Mouse (Mus musculus): ENCODE measurements around the gene Olfr71. TPM values are rescaled to one million over a fixed set of nuclear protein-coding genes. Genes with fewer than 3 reads are reported as not detected.
A peak's percentile ranks its signal among the peaks of the same experiment; 100 is the strongest.

Gene Olfr71
- polyA plus RNA-seq, 1 experiment from 2014 or later = not detected

DNA sequence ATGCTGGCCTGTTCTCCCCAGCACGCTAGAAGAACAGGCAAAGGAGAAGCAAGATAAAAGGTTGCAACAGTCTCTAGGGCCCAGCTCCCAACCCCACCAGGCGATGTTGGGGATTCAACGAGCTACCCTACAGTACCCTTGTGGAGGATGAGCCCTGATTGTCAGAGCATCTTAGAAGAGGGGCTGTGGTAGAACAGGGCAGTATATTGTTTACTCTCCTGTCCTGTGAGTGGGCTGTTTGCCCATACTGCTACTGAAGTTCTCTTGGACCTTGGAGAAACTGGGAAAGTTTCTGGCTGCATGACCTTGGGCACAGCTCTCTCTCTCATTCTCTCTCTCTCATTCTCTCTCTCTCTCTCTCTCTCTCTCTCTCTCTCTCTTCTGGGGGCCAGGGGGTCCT is 19.1 kb upstream of the Olfr71 start:
- Histone ChIP-seq H3K27me3 (no peaks in the 10 kb centered on the region), H3K27ac (no peak overlapping the region), H3K36me3 (no peaks in the 10 kb centered on the region), H3K4me2 (replicated peaks) (no peak overlapping the region), H3K4me1 (no peaks in the 10 kb centered on the region), H3K9ac (no peak overlapping the region), H3K4me3 (no peak overlapping the region), H3K9me3 (replicated peaks) (no peaks in the 10 kb centered on the region)
- 83% methylated on average over 3 of the region's 3 CpGs for WGBS
- no peak for ATAC-seq (ENCODE audit: low FRiP score)

DNA sequence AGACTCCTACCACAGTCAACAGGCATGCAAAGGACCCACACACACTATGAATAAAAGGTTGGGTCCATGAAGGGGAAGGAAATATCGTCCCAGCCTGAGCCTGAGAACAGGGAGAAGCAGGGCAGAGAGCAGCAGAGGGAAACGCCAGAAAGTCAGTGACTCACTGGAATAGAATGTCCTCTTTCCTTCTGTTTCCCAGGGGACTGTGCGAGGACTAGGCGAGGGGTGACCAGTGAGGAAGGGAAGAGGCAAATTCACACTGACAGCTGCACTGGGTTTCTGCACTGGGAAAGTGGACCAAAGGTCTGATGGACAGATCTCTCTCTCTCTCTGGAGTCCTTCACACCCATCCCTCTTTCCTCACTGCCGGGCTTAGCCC is 18.5 kb upstream of the Olfr71 start:
- 76% methylated on average over 5 of the region's 5 CpGs for WGBS
- Histone ChIP-seq H3K36me3 (no peaks in the 10 kb centered on the region), H3K9me3 (replicated peaks) (no peaks in the 10 kb centered on the region), H3K9ac (no peak overlapping the region), H3K4me2 (replicated peaks) (no peak overlapping the region), H3K27ac (no peak overlapping the region), H3K4me1 (no peaks in the 10 kb centered on the region), H3K4me3 (no peak overlapping the region), H3K27me3 (no peaks in the 10 kb centered on the region)
- ATAC-seq (ENCODE audit: low FRiP score) = no peak

DNA sequence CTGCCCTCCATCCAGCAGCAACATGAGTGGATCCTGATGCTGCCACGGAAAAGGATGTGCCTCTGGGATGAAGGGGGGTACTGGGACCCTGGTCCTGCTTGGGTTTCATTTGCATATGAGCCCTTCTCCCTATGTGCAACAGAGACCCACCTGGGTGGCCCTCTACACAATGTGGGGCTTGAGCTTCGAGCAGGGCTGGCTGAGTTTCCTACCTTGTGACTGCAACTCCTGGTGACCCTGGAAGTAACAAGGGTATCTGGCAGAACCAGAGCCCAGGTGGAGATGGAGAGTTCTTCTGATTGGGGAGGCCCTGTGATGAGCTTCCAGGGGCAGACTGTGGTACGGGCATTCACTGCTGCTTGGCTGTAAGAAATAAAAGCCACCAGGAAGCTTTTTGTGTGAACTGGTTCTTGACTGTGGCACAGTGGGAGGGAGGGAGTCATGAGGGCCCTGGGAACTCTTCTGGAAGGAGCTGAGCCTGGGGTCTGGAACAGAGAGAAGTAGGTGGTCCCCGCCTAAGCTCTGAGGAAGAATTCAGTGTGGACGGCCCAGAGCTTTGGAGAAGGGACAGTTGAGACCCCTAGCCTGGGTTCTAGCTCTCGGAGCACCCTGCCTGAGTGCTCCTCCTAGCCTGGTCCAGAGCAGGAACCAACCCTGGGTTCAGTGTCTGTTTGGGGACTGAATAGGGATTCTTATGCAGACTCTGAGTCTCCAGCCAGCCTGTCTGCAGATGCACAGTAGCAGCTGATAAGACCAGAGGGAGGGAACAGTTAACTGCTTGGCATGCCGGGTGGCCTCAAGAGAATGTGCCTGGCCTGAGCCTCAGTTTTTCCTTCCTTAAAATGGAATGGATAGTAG is 17.9 kb upstream of the Olfr71 start:
- ATAC-seq (ENCODE audit: low FRiP score) = no peak
- 70% methylated on average over 7 of the region's 7 CpGs for WGBS
- no peaks in the 10 kb centered on the region for H3K36me3 ChIP-seq
- H3K4me1 ChIP-seq = no peaks in the 10 kb centered on the region
- no peak overlapping the region for H3K9ac ChIP-seq
- H3K9me3 ChIP-seq (replicated peaks) = no peaks in the 10 kb centered on the region
- no peak overlapping the region for H3K4me3 ChIP-seq
- no peak overlapping the region for H3K27ac ChIP-seq
- no peak overlapping the region for H3K4me2 ChIP-seq (replicated peaks)
- H3K27me3 ChIP-seq = no peaks in the 10 kb centered on the region

DNA sequence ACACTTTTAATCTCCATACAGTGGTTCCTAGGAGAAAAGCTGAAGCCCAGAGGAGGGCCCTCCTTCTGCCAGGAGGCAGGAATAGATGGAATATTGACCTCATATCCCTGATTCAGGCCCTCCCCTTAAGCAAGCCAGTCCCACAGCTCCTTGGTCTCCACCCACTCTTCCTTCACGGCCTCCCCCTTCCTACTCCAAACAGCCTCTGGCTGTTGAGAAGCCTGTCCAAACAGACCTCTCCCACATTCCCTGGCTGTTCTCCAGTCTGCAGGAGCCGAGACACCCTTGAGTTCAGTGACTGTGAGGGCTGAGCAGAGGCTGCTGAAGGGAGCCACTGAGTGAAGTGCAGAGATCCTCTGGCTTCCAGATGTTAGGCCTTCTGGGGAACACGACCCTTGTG is 16.9 kb upstream of the Olfr71 start, which contains the start of gene Hrct1:
TSS of gene Hrct1 (plus strand) at position 194 of the 400 bp plus-strand sequence.
- 64% methylated on average over 3 of the region's 3 CpGs for WGBS
- H3K4me3 ChIP-seq = no peak within 1 kb of the TSS
- no peaks in the 10 kb centered on the region for H3K9me3 ChIP-seq (replicated peaks)
- H3K27ac ChIP-seq = no peak within 1 kb of the TSS
- no peaks in the 10 kb centered on the region for H3K4me1 ChIP-seq
- no peak for ATAC-seq (ENCODE audit: low FRiP score)
- no peak within 1 kb of the TSS for H3K9ac ChIP-seq
- H3K4me2 ChIP-seq (replicated peaks) = no peak within 1 kb of the TSS
- H3K27me3 ChIP-seq = no peaks in the 10 kb centered on the region
- H3K36me3 ChIP-seq = no peaks in the 10 kb centered on the region

DNA sequence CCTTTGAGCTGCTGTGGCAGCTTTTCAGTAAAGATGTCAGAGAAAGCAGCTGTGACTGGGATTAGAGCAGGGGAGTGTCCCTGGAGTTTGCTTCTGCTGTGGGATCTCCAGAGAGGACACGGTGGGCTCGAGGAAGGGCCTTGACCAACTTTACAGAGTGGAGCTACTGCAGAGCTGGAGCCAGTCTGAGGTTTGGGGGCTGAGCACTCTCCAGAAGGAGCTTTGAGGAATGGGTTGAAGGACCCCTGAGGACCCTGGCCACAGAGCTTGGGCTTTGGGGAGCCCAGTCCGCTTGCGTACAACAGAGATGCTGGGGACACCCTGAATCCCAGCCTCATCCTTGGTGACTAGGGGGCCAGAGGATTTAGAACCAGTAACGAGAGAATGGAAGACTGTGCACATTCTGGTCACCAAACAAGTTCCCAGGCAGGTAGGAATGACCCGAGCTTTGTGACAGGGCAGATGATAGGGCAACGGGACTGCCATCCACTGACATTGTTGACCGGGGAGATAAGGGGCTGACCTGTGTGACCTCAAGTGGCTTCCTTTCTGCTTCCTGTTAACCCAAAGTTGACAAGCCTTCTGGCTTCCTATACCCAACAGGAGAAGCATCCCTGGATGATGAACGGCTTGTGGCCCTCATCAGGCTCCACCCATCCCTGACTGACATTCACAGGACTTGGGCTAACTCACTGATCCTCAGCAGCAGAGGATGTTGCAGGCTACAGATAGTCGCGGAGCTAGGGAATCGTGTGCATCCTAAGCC is 16.4 kb upstream of the Olfr71 start:
- H3K4me3 ChIP-seq = no peak overlapping the region
- no peaks in the 10 kb centered on the region for H3K27me3 ChIP-seq
- H3K9ac ChIP-seq = no peak overlapping the region
- H3K4me2 ChIP-seq (replicated peaks) = no peak overlapping the region
- H3K27ac ChIP-seq = no peak overlapping the region
- H3K9me3 ChIP-seq (replicated peaks) = no peaks in the 10 kb centered on the region
- H3K36me3 ChIP-seq = no peaks in the 10 kb centered on the region
- 77% methylated on average over 12 of the region's 12 CpGs for WGBS
- ATAC-seq (ENCODE audit: low FRiP score) = no peak
- H3K4me1 ChIP-seq = no peaks in the 10 kb centered on the region

DNA sequence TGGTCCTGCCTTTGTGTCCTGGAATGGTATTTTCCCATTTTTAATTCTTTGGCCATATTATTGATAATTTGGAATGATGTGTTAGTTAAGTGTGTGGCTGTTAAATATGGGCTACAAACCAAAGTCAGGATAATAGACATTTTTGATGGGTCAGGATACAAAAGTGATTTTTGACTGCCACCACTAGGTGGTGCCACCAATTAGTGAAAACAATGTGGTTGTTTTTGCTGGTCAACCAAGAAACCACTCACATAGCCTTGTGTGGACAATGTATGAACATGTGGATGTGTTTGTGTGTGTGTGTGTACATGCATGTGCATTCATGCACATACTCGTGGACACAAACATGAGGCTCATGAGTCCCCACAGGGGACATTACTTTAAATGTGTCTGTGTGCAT is 14.7 kb upstream of the Olfr71 start:
- 35% methylated on average over 1 of the region's 1 CpGs for WGBS
- no peak overlapping the region for H3K9ac ChIP-seq
- H3K4me1 ChIP-seq = 0 out of 2 replicates have a peak, but pooled peaks cover 4% of the 10 kb centered on the region
- no peaks in the 10 kb centered on the region for H3K9me3 ChIP-seq (replicated peaks)
- H3K4me3 ChIP-seq = no peak overlapping the region
- H3K27ac ChIP-seq = no peak overlapping the region
- H3K36me3 ChIP-seq = no peaks in the 10 kb centered on the region
- ATAC-seq (ENCODE audit: low FRiP score) = no peak
- no peak overlapping the region for H3K4me2 ChIP-seq (replicated peaks)
- no peaks in the 10 kb centered on the region for H3K27me3 ChIP-seq

DNA sequence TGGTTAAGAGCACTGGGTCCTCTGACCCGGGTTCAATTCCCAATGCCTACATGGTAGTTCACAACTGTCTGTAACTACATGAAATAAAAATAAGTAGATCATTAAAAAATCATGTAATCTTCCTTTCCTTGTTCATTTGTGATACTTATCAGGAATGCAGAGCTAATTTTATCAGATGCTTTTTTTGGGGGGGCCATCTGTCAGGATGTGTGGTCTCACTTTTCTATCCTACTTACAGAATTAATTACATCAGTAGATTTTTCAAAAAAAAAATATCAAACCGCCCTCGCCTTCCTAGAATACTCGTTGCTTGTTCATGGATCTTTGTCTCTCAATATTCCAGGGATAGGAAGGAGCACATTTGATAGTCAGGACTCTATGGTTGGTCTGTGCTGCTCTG is 12.1 kb upstream of the Olfr71 start:
- H3K27me3 ChIP-seq = no peaks in the 10 kb centered on the region
- 0 out of 2 replicates have a peak, but pooled peaks cover 4% of the 10 kb centered on the region for H3K9me3 ChIP-seq (replicated peaks)
- no peak for ATAC-seq (ENCODE audit: low FRiP score)
- WGBS = 90% methylated on average over 4 of the region's 4 CpGs
- H3K4me2 ChIP-seq (replicated peaks) = no peak overlapping the region
- H3K27ac ChIP-seq = no peak overlapping the region
- 0 out of 2 replicates have a peak, but pooled peaks cover 4% of the 10 kb centered on the region for H3K4me1 ChIP-seq
- no peaks in the 10 kb centered on the region for H3K36me3 ChIP-seq
- no peak overlapping the region for H3K4me3 ChIP-seq
- H3K9ac ChIP-seq = no peak overlapping the region

DNA sequence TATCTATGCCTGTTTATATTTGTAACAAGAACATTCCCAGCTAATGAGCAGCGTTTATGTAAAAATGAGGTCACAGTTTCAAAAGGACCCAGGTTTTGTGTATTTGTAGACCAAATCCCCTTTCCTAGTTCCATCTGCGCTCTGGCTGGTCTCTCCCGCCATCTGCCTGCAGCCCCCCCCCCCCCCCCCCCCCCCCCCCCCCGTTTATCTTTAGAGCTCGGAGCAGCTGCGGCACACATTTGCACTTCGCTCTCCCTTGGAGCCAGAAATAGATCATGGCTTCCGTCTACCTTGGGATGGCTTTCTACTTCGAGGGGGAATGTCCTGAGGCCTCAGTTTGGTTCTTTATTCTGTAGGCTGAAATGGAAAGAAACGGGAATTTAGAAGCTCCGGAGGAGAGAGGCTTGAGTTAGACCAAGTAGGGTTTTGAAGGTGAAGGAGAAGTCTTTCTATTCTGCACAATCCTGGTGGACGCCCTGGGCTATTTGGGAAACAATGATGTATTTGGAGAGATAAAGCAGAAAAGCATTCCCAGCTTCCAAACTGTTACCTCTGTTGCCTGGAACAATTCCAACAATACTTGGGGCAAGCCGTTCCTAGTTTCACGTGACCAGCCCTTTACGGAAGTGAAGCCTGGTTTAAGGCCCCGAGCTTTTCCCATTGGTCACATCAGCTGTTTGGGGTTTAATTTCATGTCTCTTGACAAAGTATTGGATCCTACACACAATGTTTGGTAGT is 10.6 kb upstream of the Olfr71 start:
- H3K27ac ChIP-seq = peak overlapping the region; percentile 13; the same call in 1 of the 2 replicates
- H3K9me3 ChIP-seq (replicated peaks) = 0 out of 2 replicates have a peak, but pooled peaks cover 4% of the 10 kb centered on the region
- no peak overlapping the region for H3K4me2 ChIP-seq (replicated peaks)
- no peak for ATAC-seq (ENCODE audit: low FRiP score)
- H3K9ac ChIP-seq = no peak overlapping the region
- no peaks in the 10 kb centered on the region for H3K36me3 ChIP-seq
- H3K27me3 ChIP-seq = no peaks in the 10 kb centered on the region
- 60% methylated on average over 14 of the region's 16 CpGs for WGBS
- H3K4me3 ChIP-seq = no peak overlapping the region
- 0 out of 2 replicates have a peak, but pooled peaks cover 4% of the 10 kb centered on the region for H3K4me1 ChIP-seq

DNA sequence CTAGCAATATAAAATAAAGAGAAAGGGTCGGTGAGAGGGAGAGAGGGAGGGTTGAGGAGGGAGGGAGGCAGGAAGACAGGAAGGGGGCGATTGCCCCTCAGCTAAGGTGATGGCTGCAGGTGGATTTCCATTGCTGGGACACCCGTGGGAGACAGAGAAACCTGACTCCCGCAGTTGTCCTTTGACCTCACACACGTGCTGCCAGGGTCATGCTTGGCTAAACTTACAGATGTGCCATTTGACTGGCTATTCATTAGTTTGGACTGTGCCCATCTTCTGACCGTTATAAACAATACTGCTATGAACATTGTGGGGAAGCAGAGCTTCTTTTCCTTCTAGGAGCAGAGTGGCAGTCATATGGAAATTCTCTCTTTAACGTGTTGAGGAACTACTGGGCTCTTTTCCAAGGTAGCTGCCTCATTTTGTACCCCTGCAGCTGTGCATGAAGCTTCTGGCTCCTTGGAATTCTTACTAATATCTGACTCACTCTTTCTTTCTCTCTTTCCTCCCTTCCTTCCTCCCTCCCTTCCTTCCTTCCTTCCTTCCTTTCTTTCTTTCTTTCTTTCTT is 3.7 kb upstream of the Olfr71 start:
- Histone ChIP-seq H3K27me3 (no peaks in the 10 kb centered on the region), H3K27ac (no peak overlapping the region), H3K9me3 (replicated peaks) (0 out of 2 replicates have a peak, but pooled peaks cover 4% of the 10 kb centered on the region), H3K36me3 (no peaks in the 10 kb centered on the region), H3K4me2 (replicated peaks) (no peak overlapping the region), H3K4me3 (no peak overlapping the region), H3K4me1 (no peaks in the 10 kb centered on the region), H3K9ac (no peak overlapping the region)
- no peak for ATAC-seq (ENCODE audit: low FRiP score)
- 41% methylated on average over 7 of the region's 7 CpGs for WGBS

DNA sequence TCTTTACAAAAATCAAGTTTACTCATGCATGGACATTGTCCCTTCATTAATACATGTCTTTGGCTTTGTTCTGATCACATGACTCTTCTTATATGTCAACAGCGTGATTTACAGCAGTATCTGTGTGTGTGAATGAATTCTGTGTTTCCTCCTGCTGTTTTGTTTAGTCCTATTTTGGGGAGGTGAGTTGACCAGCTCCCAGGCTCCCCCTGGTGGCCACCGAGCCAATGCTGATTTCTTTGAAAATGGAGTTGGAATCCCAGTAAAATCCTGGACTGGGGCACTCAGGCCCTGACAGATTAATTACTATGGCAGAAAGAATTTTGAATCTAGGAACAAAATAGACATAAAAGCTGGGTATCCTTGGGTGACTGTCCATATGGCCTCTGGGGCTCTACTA is 1.8 kb upstream of the Olfr71 start:
- Histone ChIP-seq H3K4me3 (no peak overlapping the region), H3K36me3 (no peaks in the 10 kb centered on the region), H3K27me3 (no peaks in the 10 kb centered on the region), H3K9me3 (replicated peaks) (no peaks in the 10 kb centered on the region), H3K4me1 (no peaks in the 10 kb centered on the region), H3K4me2 (replicated peaks) (no peak overlapping the region), H3K9ac (no peak overlapping the region), H3K27ac (no peak overlapping the region)
- 3% methylated on average over 2 of the region's 2 CpGs for WGBS
- no peak for ATAC-seq (ENCODE audit: low FRiP score)

DNA sequence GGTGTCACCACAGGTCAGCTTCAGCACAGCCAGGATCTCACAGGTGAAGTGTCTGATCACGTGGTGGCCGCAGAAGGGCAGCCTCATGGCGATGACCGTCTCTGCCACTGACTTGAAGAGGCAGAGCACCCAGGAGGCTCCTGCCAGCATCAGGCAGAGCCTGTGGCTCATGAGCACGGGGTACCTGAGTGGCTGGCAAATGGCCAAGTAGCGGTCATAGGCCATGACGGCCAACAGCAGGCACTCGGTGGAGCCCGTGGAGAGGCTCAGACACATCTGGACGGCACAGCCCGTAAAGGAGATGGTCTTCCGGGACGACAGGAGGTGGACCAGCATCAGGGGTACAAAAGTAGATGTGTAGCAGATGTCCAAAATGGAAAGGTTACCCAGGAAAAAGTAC is 4.1 kb downstream of the Olfr71 start:
- H3K4me3 ChIP-seq = no peak overlapping the region
- WGBS = 85% methylated on average over 13 of the region's 13 CpGs
- H3K36me3 ChIP-seq = no peaks in the 10 kb centered on the region
- H3K9ac ChIP-seq = no peak overlapping the region
- no peaks in the 10 kb centered on the region for H3K4me1 ChIP-seq
- H3K4me2 ChIP-seq (replicated peaks) = no peak overlapping the region
- no peaks in the 10 kb centered on the region for H3K27me3 ChIP-seq
- H3K27ac ChIP-seq = no peak overlapping the region
- ATAC-seq (ENCODE audit: low FRiP score) = no peak
- H3K9me3 ChIP-seq (replicated peaks) = no peaks in the 10 kb centered on the region

DNA sequence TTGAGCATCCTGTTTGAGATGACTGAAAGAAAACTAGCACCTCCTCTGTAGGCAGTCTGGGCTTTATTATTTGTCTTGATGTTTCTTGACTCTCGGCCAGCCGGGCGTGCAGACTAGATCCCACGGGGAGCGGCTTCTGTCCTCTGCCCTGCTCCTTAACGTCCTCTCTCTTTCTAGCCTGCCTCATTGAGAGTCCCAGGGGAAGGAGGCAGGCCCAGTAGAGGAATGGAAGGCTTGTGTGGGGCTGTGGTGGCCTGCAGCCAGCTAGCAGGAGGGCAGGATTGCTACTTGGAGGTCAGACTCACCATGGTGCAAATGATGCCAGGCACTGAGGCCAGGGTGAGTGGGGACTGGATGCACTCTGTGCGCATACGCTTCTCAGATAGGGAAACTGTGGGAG is 6.2 kb downstream of the Olfr71 start:
- 81% methylated on average over 8 of the region's 8 CpGs for WGBS
- H3K4me2 ChIP-seq (replicated peaks) = no peak overlapping the region
- ATAC-seq (ENCODE audit: low FRiP score) = no peak

More for the DNA sequence above, 6.2 kb downstream of the Olfr71 start:
- no peaks in the 10 kb centered on the region for H3K36me3 ChIP-seq
- no peaks in the 10 kb centered on the region for H3K27me3 ChIP-seq
- no peaks in the 10 kb centered on the region for H3K4me1 ChIP-seq
- no peak overlapping the region for H3K27ac ChIP-seq
- no peak overlapping the region for H3K4me3 ChIP-seq
- H3K9me3 ChIP-seq (replicated peaks) = no peaks in the 10 kb centered on the region
- no peak overlapping the region for H3K9ac ChIP-seq
